Mouse (Mus musculus): ENCODE data around the gene Mfrp. TPM values are rescaled to one million over a fixed set of nuclear protein-coding genes. Genes with fewer than 3 reads are reported as not detected.

Mfrp gene
- total RNA-seq, 1 experiment from 2014 or later, result not detected

GRCm38 (mm10) chr9:44144023-44144717, 42.6 kb downstream of the Mfrp start:
- ATAC-seq (ENCODE audit: extremely low read depth, insufficient number of reproducible peaks, low FRiP score, poor library complexity, severe bottlenecking), result no peak

GRCm38 (mm10) chr9:44144718-44145060, 43.2 kb downstream of the Mfrp start:
- ATAC-seq (ENCODE audit: extremely low read depth, insufficient number of reproducible peaks, low FRiP score, poor library complexity, severe bottlenecking), result no peak

DNA sequence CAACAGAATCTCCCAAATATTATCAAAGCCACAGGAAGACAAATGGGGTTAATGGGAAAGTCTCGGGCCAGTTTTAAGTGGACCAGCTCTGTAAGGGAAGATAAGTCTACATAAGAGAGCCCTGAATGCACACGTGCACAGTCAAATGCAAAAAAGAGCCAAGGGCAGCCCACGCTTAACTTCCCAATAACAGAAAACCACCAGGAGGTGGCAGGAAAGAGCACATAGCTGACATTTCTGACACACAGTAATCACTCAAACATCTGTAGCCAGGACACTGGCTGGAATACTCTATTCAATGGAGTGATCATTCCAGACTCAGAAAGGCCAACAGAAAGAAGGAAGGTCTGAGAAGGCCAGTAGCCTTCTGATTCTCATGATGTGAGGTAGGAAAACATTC, 45.8 kb downstream of the Mfrp start:
- no peak for ATAC-seq (ENCODE audit: extremely low read depth, insufficient number of reproducible peaks, low FRiP score, poor library complexity, severe bottlenecking)

Other genes starting within 250 kb of the Mfrp start
- gene Thy1, start 58.3 kb upstream of the Mfrp start, total RNA-seq (2017), result 47.0 and 50.7 TPM in 2 replicates
- 0.49 and 0.81 TPM in 2 replicates for gene Usp2, start 34.7 kb upstream of the Mfrp start, total RNA-seq (2017)
- gene C1qtnf5, start 5.5 kb downstream of the Mfrp start, total RNA-seq (2017), result not detected in 2 replicates
- gene Gm49380, start 11.8 kb downstream of the Mfrp start, total RNA-seq (2017), result not detected in 2 replicates
- 3.8 and 7.2 TPM in 2 replicates for gene Rnf26, start 11.8 kb downstream of the Mfrp start, total RNA-seq (2017)
- gene Mcam, start 32.7 kb downstream of the Mfrp start, total RNA-seq (2017), result 2.1 and 2.7 TPM in 2 replicates
- 89.2 and 92.0 TPM in 2 replicates for gene Cbl, start 132.3 kb downstream of the Mfrp start, total RNA-seq (2017)
- not detected in 2 replicates for gene Ccdc153, start 138.9 kb downstream of the Mfrp start, total RNA-seq (2017)
- gene Pdzd3, start 149.7 kb downstream of the Mfrp start, total RNA-seq (2017), result 1.0 and 1.6 TPM in 2 replicates
- gene Nlrx1, start 166.9 kb downstream of the Mfrp start, total RNA-seq (2017), result 10.3 and 12.6 TPM in 2 replicates
- 1.4 TPM in 1 of 2 replicates, not detected in the other for gene Abcg4, start 186.9 kb downstream of the Mfrp start, total RNA-seq (2017)
- gene Hinfp, start 203.9 kb downstream of the Mfrp start, total RNA-seq (2017), result 32.0 and 46.7 TPM in 2 replicates
- 22.0 and 30.5 TPM in 2 replicates for gene C2cd2l, start 218.6 kb downstream of the Mfrp start, total RNA-seq (2017)
- gene Dpagt1, start 224.3 kb downstream of the Mfrp start, total RNA-seq (2017), result 4.4 and 7.1 TPM in 2 replicates
- gene H2afx, start 233.0 kb downstream of the Mfrp start, total RNA-seq (2017), result 17.6 and 20.0 TPM in 2 replicates
- 3.3 and 11.4 TPM in 2 replicates for gene Hmbs, start 242.5 kb downstream of the Mfrp start, total RNA-seq (2017)

Data from neutrophil, adult 5-6 weeks (primary cell).